Mouse (Mus musculus) hindbrain, embryonic 11.5 days (tissue): ENCODE results near the gene Chn2. TPM values are rescaled to one million over a fixed set of nuclear protein-coding genes. Genes with fewer than 3 reads are reported as not detected.

ENCODE experiments used
- ATAC-seq: fragments of 200-750 bp; cut with Nextera tagmentation; 2 replicates; pipeline ENCODE4 v1.8.0; 2017; ENCODE audit warnings: mild to moderate bottlenecking, moderate TSS enrichment, moderate library complexity; ENCODE audit not compliant: low FRiP score
- DNase-seq: peaks from one replicate; pipeline ENCODE4 v3.0.0-alpha.2; 2015; ENCODE audit warnings: low spot score
- H3K27ac ChIP-seq: fragments of 300-500 bp; sonication (generic); 2 replicates; pipeline ENCODE4 v1.5.1; 2014; ENCODE audit warnings: mild to moderate bottlenecking, low read depth, low read length
- H3K27me3 ChIP-seq: fragments of 300-500 bp; sonication (generic); 2 replicates; pipeline ENCODE4 v1.6.1; 2014; ENCODE audit warnings: mild to moderate bottlenecking, low read length, moderate library complexity, mixed read lengths; ENCODE audit not compliant: control insufficient read depth, insufficient read depth
- H3K36me3 ChIP-seq: fragments of 300-500 bp; sonication (generic); 2 replicates; pipeline ENCODE4 v1.6.1; 2014; ENCODE audit warnings: mild to moderate bottlenecking, low read length, moderate library complexity, mixed read lengths; ENCODE audit not compliant: control insufficient read depth, insufficient read depth
- H3K4me1 ChIP-seq: fragments of 300-500 bp; sonication (generic); replicated peaks from 2 replicates; pipeline ENCODE4 v1.6.1; 2014; ENCODE audit warnings: low read length, mixed read lengths; ENCODE audit not compliant: control insufficient read depth, insufficient read depth
- H3K4me2 ChIP-seq: fragments of 300-500 bp; sonication (generic); replicated peaks from 2 replicates; pipeline ENCODE4 v1.6.1; 2014; ENCODE audit warnings: mild to moderate bottlenecking, low read depth, low read length
- H3K4me3 ChIP-seq: fragments of 300-500 bp; sonication (generic); 2 replicates; pipeline ENCODE4 v1.5.1; 2014; ENCODE audit warnings: low read depth, low read length
- H3K9ac ChIP-seq: fragments of 300-500 bp; sonication (generic); 2 replicates; pipeline ENCODE4 v1.6.1; 2014; ENCODE audit warnings: low read depth, low read length
- H3K9me3 ChIP-seq: fragments of 300-500 bp; sonication (generic); 2 replicates; pipeline ENCODE4 v1.6.1; 2016; ENCODE audit warnings: low read length; ENCODE audit not compliant: control insufficient read depth
- WGBS: fragments of 180-500 bp; shearing (Covaris S2); extraction: QIAGEN DNeasy Blood & Tissue Kit; methylation state at CpG from one replicate; pipeline ENCODE4 v1.1.7; 2014; 5-methylcytosine and 5-hydroxymethylcytosine counted together
- polyA plus RNA-seq: library from polyadenylated mRNA; unstranded; fragments of >200 nt; fragmentation: Nextera tagmentation; extraction: Ambion mirVana; gene quantifications from 2 replicates; pipeline ENCODE4 v1.2.1, GENCODE M21; 2014

The Chn2 gene
- polyA plus RNA-seq, 1 experiment from 2014 or later, result 14.4 TPM

GRCm38 (mm10) chr6:54205471-54205870 lies 166.1 kb downstream of the Chn2 start:
- DNase-seq, result no peak
- Histone ChIP-seq H3K4me3 (no peak overlapping the region), H3K27ac (no peak overlapping the region), H3K4me2 (no peak overlapping the region), H3K9ac (no peak overlapping the region), H3K9me3 (no peaks in the 10 kb centered on the region), H3K36me3 (no peaks in the 10 kb centered on the region), H3K4me1 (no peaks in the 10 kb centered on the region), H3K27me3 (no peaks in the 10 kb centered on the region)
- ATAC-seq, result no peak
- 60% methylated on average over 5 of the region's 5 CpGs for WGBS

GRCm38 (mm10) chr6:54206221-54206738 lies 166.9 kb downstream of the Chn2 start:
- H3K9me3 ChIP-seq, result no peaks in the 10 kb centered on the region
- H3K4me3 ChIP-seq, result no peak overlapping the region
- H3K36me3 ChIP-seq, result no peaks in the 10 kb centered on the region
- H3K27me3 ChIP-seq, result no peaks in the 10 kb centered on the region
- no peak overlapping the region for H3K9ac ChIP-seq
- no peak overlapping the region for H3K4me2 ChIP-seq
- H3K4me1 ChIP-seq, result no peaks in the 10 kb centered on the region
- no peak for DNase-seq
- 48% methylated on average over 6 of the region's 6 CpGs for WGBS
- no peak overlapping the region for H3K27ac ChIP-seq
- no peak for ATAC-seq

- H3K36me3 ChIP-seq, result no peaks in the 10 kb centered on the region
- WGBS, result 82% methylated on average over 8 of the region's 8 CpGs
- no peak for DNase-seq
- H3K4me2 ChIP-seq, result no peak overlapping the region
- H3K27ac ChIP-seq, result no peak overlapping the region
- H3K4me3 ChIP-seq, result no peak overlapping the region
- H3K9ac ChIP-seq, result no peak overlapping the region
- ATAC-seq, result no peak
- no peaks in the 10 kb centered on the region for H3K4me1 ChIP-seq
- H3K27me3 ChIP-seq, result no peaks in the 10 kb centered on the region
- no peaks in the 10 kb centered on the region for H3K9me3 ChIP-seq
These were observed 169.4 kb downstream of the Chn2 start for GRCm38 (mm10) chr6:54208786-54209185.

DNA sequence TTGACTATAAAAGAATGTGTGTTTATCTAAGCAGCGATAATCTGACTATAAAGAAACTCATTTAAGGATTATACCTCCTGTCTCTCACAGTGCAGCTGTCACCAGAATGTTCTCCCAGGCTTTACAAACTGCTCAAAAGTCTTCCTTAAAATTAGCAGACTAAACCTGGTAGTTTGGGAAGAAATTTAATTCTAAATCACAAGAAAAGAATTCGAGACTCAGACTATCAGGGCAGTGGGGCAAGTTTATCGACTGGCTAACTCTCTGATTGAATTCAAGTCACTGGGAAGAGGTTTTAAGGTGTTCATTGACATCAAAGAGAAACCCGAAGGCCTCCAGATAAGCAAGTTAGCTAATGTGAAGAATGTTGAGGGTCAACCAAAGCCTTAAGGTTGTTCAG lies 171.6 kb downstream of the Chn2 start:
- ATAC-seq, result no peak
- no peaks in the 10 kb centered on the region for H3K36me3 ChIP-seq
- H3K27ac ChIP-seq, result no peak overlapping the region
- no peak overlapping the region for H3K9ac ChIP-seq
- H3K4me3 ChIP-seq, result no peak overlapping the region
- H3K4me1 ChIP-seq, result no peaks in the 10 kb centered on the region
- no peaks in the 10 kb centered on the region for H3K9me3 ChIP-seq
- no peak for DNase-seq
- WGBS, result 86% methylated on average over 4 of the region's 4 CpGs
- no peaks in the 10 kb centered on the region for H3K27me3 ChIP-seq
- no peak overlapping the region for H3K4me2 ChIP-seq

GRCm38 (mm10) chr6:54211939-54212338 lies 172.6 kb downstream of the Chn2 start:
- no peaks in the 10 kb centered on the region for H3K27me3 ChIP-seq
- H3K4me1 ChIP-seq, result no peaks in the 10 kb centered on the region
- H3K27ac ChIP-seq, result no peak overlapping the region
- H3K9me3 ChIP-seq, result no peaks in the 10 kb centered on the region
- H3K4me3 ChIP-seq, result no peak overlapping the region
- no peaks in the 10 kb centered on the region for H3K36me3 ChIP-seq
- 79% methylated on average over 7 of the region's 7 CpGs for WGBS
- no peak overlapping the region for H3K4me2 ChIP-seq
- DNase-seq (no peak), ATAC-seq (no peak)
- H3K9ac ChIP-seq, result no peak overlapping the region

GRCm38 (mm10) chr6:54213743-54214142 lies 174.4 kb downstream of the Chn2 start:
- DNase-seq, result no peak
- Histone ChIP-seq H3K4me2 (no peak overlapping the region), H3K9ac (no peak overlapping the region), H3K27me3 (no peaks in the 10 kb centered on the region), H3K9me3 (no peaks in the 10 kb centered on the region), H3K36me3 (no peaks in the 10 kb centered on the region), H3K4me1 (no peaks in the 10 kb centered on the region), H3K4me3 (no peak overlapping the region), H3K27ac (no peak overlapping the region)
- WGBS, result 89% methylated on average over 7 of the region's 7 CpGs
- ATAC-seq, result no peak

GRCm38 (mm10) chr6:54215636-54216035 lies 176.3 kb downstream of the Chn2 start:
- H3K9ac ChIP-seq, result no peak overlapping the region
- no peak overlapping the region for H3K4me2 ChIP-seq
- H3K36me3 ChIP-seq, result no peaks in the 10 kb centered on the region
- WGBS, result 88% methylated on average over 8 of the region's 8 CpGs
- DNase-seq (no peak), ATAC-seq (no peak)
- no peak overlapping the region for H3K4me3 ChIP-seq
- no peaks in the 10 kb centered on the region for H3K9me3 ChIP-seq
- no peak overlapping the region for H3K27ac ChIP-seq
- H3K27me3 ChIP-seq, result no peaks in the 10 kb centered on the region
- H3K4me1 ChIP-seq, result no peaks in the 10 kb centered on the region

DNA sequence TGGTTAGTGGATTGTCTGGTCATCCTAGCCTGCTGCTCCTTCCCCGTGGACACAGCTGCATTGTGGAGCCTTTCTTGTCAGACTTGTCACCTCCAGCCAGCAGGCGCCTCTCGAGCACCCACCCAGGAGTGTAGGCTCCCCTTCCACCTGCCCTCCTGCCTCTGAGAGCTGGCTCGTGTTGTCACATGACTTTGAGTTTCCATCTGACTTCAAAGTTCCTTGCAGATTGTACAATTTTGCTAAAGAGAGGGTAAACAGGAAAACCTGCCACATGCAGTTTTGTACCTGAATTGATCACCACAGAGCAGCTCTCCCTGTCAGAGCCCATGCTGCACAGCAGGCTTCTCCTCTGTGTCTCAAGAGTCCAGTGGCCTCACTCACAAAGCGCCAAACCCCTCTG lies 177.2 kb downstream of the Chn2 start:
- WGBS, result 81% methylated on average over 5 of the region's 5 CpGs
- H3K36me3 ChIP-seq, result no peaks in the 10 kb centered on the region
- no peak overlapping the region for H3K9ac ChIP-seq
- H3K27me3 ChIP-seq, result no peaks in the 10 kb centered on the region
- no peak for DNase-seq
- H3K9me3 ChIP-seq, result no peaks in the 10 kb centered on the region
- no peak overlapping the region for H3K4me2 ChIP-seq
- H3K27ac ChIP-seq, result no peak overlapping the region
- ATAC-seq, result no peak
- H3K4me1 ChIP-seq, result no peaks in the 10 kb centered on the region
- H3K4me3 ChIP-seq, result no peak overlapping the region

GRCm38 (mm10) chr6:54220124-54220523 lies 180.8 kb downstream of the Chn2 start:
- Histone ChIP-seq H3K4me1 (no peaks in the 10 kb centered on the region), H3K4me2 (no peak overlapping the region), H3K4me3 (no peak overlapping the region), H3K9me3 (no peaks in the 10 kb centered on the region), H3K27me3 (no peaks in the 10 kb centered on the region), H3K36me3 (no peaks in the 10 kb centered on the region), H3K27ac (no peak overlapping the region), H3K9ac (no peak overlapping the region)
- DNase-seq, result no peak
- 92% methylated on average over 14 of the region's 14 CpGs for WGBS
- ATAC-seq, result no peak
